Mouse (Mus musculus): ENCODE results near the gene Rab10.
A peak's percentile ranks its signal among the peaks of the same experiment; 100 is the strongest.

Rab10 gene

GRCm38 (mm10) chr12:3235646-3236161 is 74.1 kb downstream of the Rab10 start:
- DNase-seq = peak; percentile 96

GRCm38 (mm10) chr12:3235124-3235631 is 74.6 kb downstream of the Rab10 start:
- DNase-seq = peak; percentile 99

- DNase-seq = peak; percentile 50
Observed at GRCm38 (mm10) chr12:3234061-3234460, 75.7 kb downstream of the Rab10 start.

- no peak for DNase-seq
Observed at GRCm38 (mm10) chr12:3223352-3223751, 86.4 kb downstream of the Rab10 start.

- DNase-seq = no peak
Observed at GRCm38 (mm10) chr12:3210181-3210580, 99.6 kb downstream of the Rab10 start.

- no peak for DNase-seq
Observed at GRCm38 (mm10) chr12:3209163-3209562, 100.6 kb downstream of the Rab10 start.
